Mouse (Mus musculus) gastrocnemius, adult 8-10 months (tissue): ENCODE measurements around the gene Pgk1. TPM values are rescaled to one million over a fixed set of nuclear protein-coding genes. Genes with fewer than 3 reads are reported as not detected.

Experiments used
- DNase-seq, 2 experiments: peaks; one replicate each; pipeline ENCODE4 v3.0.0; 2022; ENCODE audit warnings: low spot score in 2 of 2
- total RNA-seq, 4 experiments: library from RNA; stranded (reverse); gene quantifications; 2 replicates each; pipeline ENCODE4 v1.2.4; 2022

Gene Pgk1
- total RNA-seq, 4 experiments from 2014 or later: 909 to 1,066 (median 1,006) TPM

DNA sequence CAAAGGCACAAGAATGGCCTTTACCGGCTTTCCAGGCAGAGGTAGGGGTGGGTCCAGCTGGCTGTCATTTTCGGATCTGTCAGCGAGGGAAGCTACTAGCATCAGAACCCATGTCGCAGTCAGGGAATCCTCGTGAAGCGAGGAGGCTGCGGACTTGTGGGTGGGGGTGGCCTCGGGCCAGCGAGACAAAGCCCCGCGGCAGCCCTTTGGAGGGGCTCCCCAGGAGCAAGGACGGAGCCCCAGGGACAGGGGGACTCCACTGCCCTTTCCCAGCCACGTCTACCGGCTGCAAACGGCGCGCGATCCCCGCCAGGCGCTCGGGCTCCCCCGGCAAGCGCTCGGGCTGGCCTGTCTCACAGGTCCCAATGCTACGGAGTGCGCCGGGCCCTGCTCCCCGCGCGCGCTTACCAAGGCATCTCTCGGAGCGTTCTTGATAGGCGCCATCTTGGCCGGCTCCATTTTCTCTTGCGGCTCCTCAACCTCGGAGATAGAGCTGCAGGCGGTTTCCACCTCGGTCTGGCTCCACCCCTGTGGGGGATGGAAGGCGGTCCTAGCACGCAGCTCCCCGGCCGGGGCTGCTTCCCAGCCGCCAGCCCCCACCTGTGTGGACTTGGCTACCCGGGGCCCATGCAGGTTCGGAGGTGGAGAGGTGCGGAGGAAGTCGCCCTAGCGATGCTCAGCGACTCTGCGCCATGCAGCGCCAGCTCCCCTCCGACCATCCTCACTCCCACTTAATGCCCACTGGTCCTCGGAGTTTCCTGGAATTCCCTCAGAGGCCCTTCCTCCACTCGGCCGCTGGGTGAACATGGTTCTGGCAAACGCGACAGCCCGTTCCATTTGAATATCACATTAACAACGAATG is 32.5 kb downstream of the Pgk1 start:
- DNase-seq: peak; percentile 21 to 45

DNA sequence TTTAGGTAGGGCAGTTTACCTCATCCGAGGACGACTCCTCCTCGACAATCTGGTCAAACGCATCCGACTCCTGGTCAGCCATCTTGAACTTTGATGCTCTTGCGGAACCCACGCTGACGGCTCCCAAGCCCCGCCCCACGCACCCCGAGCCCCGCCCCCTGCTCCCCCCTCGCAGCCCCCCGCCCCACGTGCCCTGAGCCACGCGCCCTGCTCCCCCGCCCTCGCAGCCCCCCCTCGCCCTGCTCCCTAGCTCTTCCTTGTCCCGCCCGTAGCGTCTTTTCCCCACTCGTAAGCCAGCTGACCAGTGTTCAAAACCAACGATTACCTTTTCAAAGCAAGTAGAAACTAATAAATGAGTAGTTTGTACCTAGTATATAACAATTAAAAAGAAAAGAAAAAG is 34.2 kb downstream of the Pgk1 start, which contains the start of gene Taf9b:
TSS of gene Taf9b (minus strand) at position 101 of the 400 bp plus-strand sequence.
- no peak for DNase-seq

Other genes with a start within 250 kb of the Pgk1 start
- 10 to 100 TPM; 26.7 to 31.0 (median 30.4) TPM for gene Magt1, start 175.2 kb upstream of the Pgk1 start, total RNA-seq
- gene Cox7b, start 171.4 kb upstream of the Pgk1 start, total RNA-seq: 100 to 1,000 TPM; 752 to 895 (median 837) TPM
- 1 to 10 TPM; 7.1 to 8.3 (median 7.6) TPM for gene Atp7a, start 159.8 kb upstream of the Pgk1 start, total RNA-seq
- under 1 TPM in 3 of 4 experiments, not detected in 1; 0.07 to 0.32 (median 0.16) TPM for gene Tlr13, start 43.9 kb upstream of the Pgk1 start, total RNA-seq
- gene Taf9b, start 34.1 kb downstream of the Pgk1 start, total RNA-seq: 10 to 100 TPM; 10.1 to 12.1 (median 10.8) TPM
- gene Fnd3c2, start 68.3 kb downstream of the Pgk1 start, total RNA-seq: not detected